Mouse (Mus musculus) stomach, postnatal 0 days (tissue): Measurements from ENCODE around the gene Csrnp1.
A peak's percentile ranks its signal among the peaks of the same experiment; 100 is the strongest.

Source experiments
- CTCF ChIP-seq: IDR thresholded peaks from 2 replicates; pipeline ENCODE4 v1.5.1; 2016; ENCODE audit warnings: antibody characterized with exemption, low read depth, mild to moderate bottlenecking, moderate library complexity
- EP300 ChIP-seq: optimal IDR thresholded peaks from 2 replicates; pipeline ENCODE3; 2016; ENCODE audit warnings: antibody characterized with exemption

DNA sequence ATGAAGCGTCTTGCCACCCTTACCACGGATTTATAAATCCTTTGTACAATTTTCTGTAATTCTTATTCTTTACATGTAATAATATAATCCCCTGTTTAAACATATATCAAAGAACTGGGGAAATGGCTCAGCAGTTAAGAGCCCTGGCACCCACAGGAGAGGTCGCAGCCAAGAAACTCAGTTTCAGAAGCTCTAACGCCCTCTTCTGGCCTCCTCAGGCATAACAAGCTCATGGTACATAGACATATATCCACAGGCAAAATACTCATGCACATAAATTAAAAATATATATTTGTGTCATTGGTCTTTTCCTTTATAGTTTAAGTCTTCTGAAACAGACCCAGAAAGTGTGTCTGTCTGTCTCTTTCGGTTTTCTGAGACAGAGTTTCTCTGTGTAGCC, 9.8 kb downstream of the Csrnp1 start:
- TF ChIP-seq CTCF (peak; percentile 52), EP300 (no peak)
